Comparison of ENCODE assay signal across 1 mouse cellular context in genomic region chr11:57819999-57820581, GRCm38 (mm10).
A peak's percentile ranks its signal among the peaks of the same experiment; 100 is the strongest.
TF ChIP-seq lines count a peak whose summit lies in the region.

No protein-coding gene starts in this region.

TF ChIP-seq in MEL, 35 proteins besides CTCF, POLR2A, EP300 and RAD21 (continued from another document):
- TF ChIP-seq KAT2A (conservative IDR thresholded peaks at IDR 0.05; ENCODE audit: low read depth, low read length) (no peak), RCOR1 (IDR thresholded peaks at IDR 0.05; ENCODE audit: low read depth, low read length) (no peak; the same call in 1 of the 2 replicates), ZC3H11A (IDR thresholded peaks at IDR 0.05; ENCODE audit: low read depth, low read length) (peak; percentile 60; the same call in 1 of the 2 replicates), MAX (IDR thresholded peaks at IDR 0.05; ENCODE audit: low read length) (no peak)
TF ChIP-seq in MEL: peak in this region for 6.
